In genomic region chr15:70850496-70850895, GRCm38 (mm10) we compare ENCODE assay signal across 25 mouse cellular contexts.
"Had no signal": no experiment of that assay in that cellular context is flagged by ENCODE, and none has a peak within 500 bp of the region (broad histone marks: within the 10 kb centered on the region; RNA-seq: fewer than 3 reads in every experiment).

No protein-coding gene starts in this region.

- H3K4me1 ChIP-seq: heart, embryonic 10.5 days; heart, embryonic 13.5 days; heart, embryonic 15.5 days; hindbrain, embryonic 13.5 days; hindbrain, embryonic 15.5 days; kidney, embryonic 15.5 days; limb, embryonic 10.5 days; limb, embryonic 12.5 days; liver, embryonic 13.5 days; liver, embryonic 15.5 days had no signal

- H3K4me3 ChIP-seq: gastrocnemius, adult 2 months; heart, embryonic 10.5 days; heart, embryonic 13.5 days; heart, embryonic 15.5 days; hindbrain, embryonic 13.5 days; hindbrain, embryonic 15.5 days; kidney, embryonic 15.5 days; limb, embryonic 10.5 days; limb, embryonic 12.5 days; liver, embryonic 13.5 days; liver, embryonic 15.5 days had no signal

- H3K4me2 ChIP-seq: heart, embryonic 13.5 days; heart, embryonic 15.5 days; hindbrain, embryonic 13.5 days; hindbrain, embryonic 15.5 days; kidney, embryonic 15.5 days; limb, embryonic 12.5 days; liver, embryonic 11.5 days; liver, embryonic 13.5 days; liver, embryonic 15.5 days had no signal

- H3K27me3 ChIP-seq: heart, embryonic 13.5 days; heart, embryonic 15.5 days; hindbrain, embryonic 13.5 days; hindbrain, embryonic 15.5 days; kidney, embryonic 15.5 days; limb, embryonic 12.5 days; liver, embryonic 13.5 days; liver, embryonic 15.5 days had no signal

- ATAC-seq: hindbrain, postnatal 0 days; liver, postnatal 0 days had no signal

- H3K27ac ChIP-seq: gastrocnemius, adult 2 months; heart, embryonic 10.5 days; heart, embryonic 13.5 days; heart, embryonic 15.5 days; hindbrain, embryonic 13.5 days; hindbrain, embryonic 15.5 days; hindbrain, postnatal 0 days; kidney, embryonic 15.5 days; limb, embryonic 10.5 days; limb, embryonic 12.5 days; liver, embryonic 13.5 days; liver, embryonic 15.5 days had no signal

- H3K9me3 ChIP-seq: heart, embryonic 10.5 days; heart, embryonic 13.5 days; heart, embryonic 15.5 days; hindbrain, embryonic 13.5 days; hindbrain, embryonic 15.5 days; kidney, embryonic 15.5 days; limb, embryonic 10.5 days; limb, embryonic 12.5 days; liver, embryonic 13.5 days; liver, embryonic 15.5 days had no signal

- H3K9ac ChIP-seq: heart, embryonic 13.5 days; heart, embryonic 15.5 days; hindbrain, embryonic 13.5 days; hindbrain, embryonic 15.5 days; kidney, embryonic 15.5 days; limb, embryonic 12.5 days; liver, embryonic 13.5 days; liver, embryonic 15.5 days; liver, postnatal 0 days had no signal

- DNase-seq: gastrocnemius, adult 2 months; gastrocnemius, postnatal 10 days; gastrocnemius, postnatal 25 days; heart, adult 18-20 months; heart, postnatal 14 days; heart, postnatal 36 days; kidney, adult 18-20 months; kidney, postnatal 10 days; layer of hippocampus, adult 9-11 months; layer of hippocampus, postnatal 36 days; liver; liver, embryonic 13.5 days; liver, postnatal 0 days; lung, adult 2 months had no signal

- H3K36me3 ChIP-seq: heart, embryonic 10.5 days; heart, embryonic 13.5 days; heart, embryonic 15.5 days; hindbrain, embryonic 13.5 days; hindbrain, embryonic 15.5 days; kidney, embryonic 15.5 days; limb, embryonic 10.5 days; limb, embryonic 12.5 days; liver, embryonic 13.5 days; liver, embryonic 15.5 days had no signal
